Mouse (Mus musculus): ENCODE data around the gene Arnt2. TPM values are rescaled to one million over a fixed set of nuclear protein-coding genes. Genes with fewer than 3 reads are reported as not detected.
A peak's percentile ranks its signal among the peaks of the same experiment; 100 is the strongest.

The Arnt2 gene
- polyA plus RNA-seq, 1 experiment from 2014 or later, result 7.6 TPM

- DNase-seq (ENCODE audit: low spot score) (no peak), ATAC-seq (ENCODE audit: low read depth) (no peak)
- no peaks in the 10 kb centered on the region for H3K4me1 ChIP-seq (ENCODE audit: control insufficient read depth, insufficient read depth, low read length)
- no peak overlapping the region for H3K27ac ChIP-seq (replicated peaks; ENCODE audit: low read depth, low read length)
- WGBS, result 54% methylated on average over 3 of the region's 3 CpGs
- H3K9ac ChIP-seq (ENCODE audit: low read depth, low read length), result no peak overlapping the region
- no peaks in the 10 kb centered on the region for H3K27me3 ChIP-seq (replicated peaks; ENCODE audit: control insufficient read depth, insufficient read depth, low read length)
- no peak overlapping the region for H3K4me3 ChIP-seq (ENCODE audit: low read depth, low read length)
- H3K9me3 ChIP-seq (ENCODE audit: control insufficient read depth, low read length), result no peaks in the 10 kb centered on the region
- H3K4me2 ChIP-seq (ENCODE audit: low read depth, low read length), result no peak overlapping the region
- peaks cover 13% of the 10 kb centered on the region for H3K36me3 ChIP-seq (ENCODE audit: control insufficient read depth, insufficient read depth, low read length)
Observed at GRCm38 (mm10) chr7:84284974-84285373, 125.0 kb downstream of the Arnt2 start.

GRCm38 (mm10) chr7:84282231-84282630 lies 127.7 kb downstream of the Arnt2 start:
- WGBS, result 82% methylated on average over 4 of the region's 4 CpGs
- H3K4me3 ChIP-seq (ENCODE audit: low read depth, low read length), result no peak overlapping the region
- no peaks in the 10 kb centered on the region for H3K9me3 ChIP-seq (ENCODE audit: control insufficient read depth, low read length)
- H3K9ac ChIP-seq (ENCODE audit: low read depth, low read length), result no peak overlapping the region
- no peak for ATAC-seq (ENCODE audit: low read depth)
- no peaks in the 10 kb centered on the region for H3K27me3 ChIP-seq (replicated peaks; ENCODE audit: control insufficient read depth, insufficient read depth, low read length)
- no peak for DNase-seq (ENCODE audit: low spot score)
- peaks cover 11% of the 10 kb centered on the region; the same call in 1 of the 2 replicates for H3K36me3 ChIP-seq (ENCODE audit: control insufficient read depth, insufficient read depth, low read length)
- H3K4me2 ChIP-seq (ENCODE audit: low read depth, low read length), result no peak overlapping the region
- no peaks in the 10 kb centered on the region for H3K4me1 ChIP-seq (ENCODE audit: control insufficient read depth, insufficient read depth, low read length)
- H3K27ac ChIP-seq (replicated peaks; ENCODE audit: low read depth, low read length), result no peak overlapping the region

GRCm38 (mm10) chr7:84279231-84279630 lies 130.7 kb downstream of the Arnt2 start:
- no peak for ATAC-seq (ENCODE audit: low read depth)
- H3K9ac ChIP-seq (ENCODE audit: low read depth, low read length), result no peak overlapping the region
- no peaks in the 10 kb centered on the region for H3K4me1 ChIP-seq (ENCODE audit: control insufficient read depth, insufficient read depth, low read length)
- no peaks in the 10 kb centered on the region for H3K9me3 ChIP-seq (ENCODE audit: control insufficient read depth, low read length)
- 61% methylated on average over 1 of the region's 1 CpGs for WGBS
- H3K4me2 ChIP-seq (ENCODE audit: low read depth, low read length), result no peak overlapping the region
- peaks cover 11% of the 10 kb centered on the region; the same call in 1 of the 2 replicates for H3K36me3 ChIP-seq (ENCODE audit: control insufficient read depth, insufficient read depth, low read length)
- no peak overlapping the region for H3K4me3 ChIP-seq (ENCODE audit: low read depth, low read length)
- no peak overlapping the region for H3K27ac ChIP-seq (replicated peaks; ENCODE audit: low read depth, low read length)
- no peaks in the 10 kb centered on the region for H3K27me3 ChIP-seq (replicated peaks; ENCODE audit: control insufficient read depth, insufficient read depth, low read length)
- peak; percentile 23 for DNase-seq (ENCODE audit: low spot score)

- Histone ChIP-seq H3K9ac (ENCODE audit: low read depth, low read length) (no peak overlapping the region), H3K9me3 (ENCODE audit: control insufficient read depth, low read length) (no peaks in the 10 kb centered on the region), H3K27me3 (replicated peaks; ENCODE audit: control insufficient read depth, insufficient read depth, low read length) (no peaks in the 10 kb centered on the region), H3K36me3 (ENCODE audit: control insufficient read depth, insufficient read depth, low read length) (0 out of 2 replicates have a peak, but pooled peaks cover 9% of the 10 kb centered on the region), H3K4me2 (ENCODE audit: low read depth, low read length) (no peak overlapping the region), H3K4me1 (ENCODE audit: control insufficient read depth, insufficient read depth, low read length) (peaks cover 4% of the 10 kb centered on the region; the same call in 1 of the 2 replicates), H3K4me3 (ENCODE audit: low read depth, low read length) (no peak overlapping the region), H3K27ac (replicated peaks; ENCODE audit: low read depth, low read length) (no peak overlapping the region)
- ATAC-seq (ENCODE audit: low read depth) (no peak), DNase-seq (ENCODE audit: low spot score) (no peak)
- 67% methylated on average over 10 of the region's 10 CpGs for WGBS
Observed at GRCm38 (mm10) chr7:84275312-84275711, 134.7 kb downstream of the Arnt2 start.

GRCm38 (mm10) chr7:84273930-84274329 lies 136.0 kb downstream of the Arnt2 start:
- 75% methylated on average over 6 of the region's 6 CpGs for WGBS
- H3K36me3 ChIP-seq (ENCODE audit: control insufficient read depth, insufficient read depth, low read length), result 0 out of 2 replicates have a peak, but pooled peaks cover 6% of the 10 kb centered on the region
- ATAC-seq (ENCODE audit: low read depth) (no peak), DNase-seq (ENCODE audit: low spot score) (no peak)
- H3K4me1 ChIP-seq (ENCODE audit: control insufficient read depth, insufficient read depth, low read length), result peaks cover 4% of the 10 kb centered on the region; the same call in 1 of the 2 replicates
- H3K27ac ChIP-seq (replicated peaks; ENCODE audit: low read depth, low read length), result no peak overlapping the region
- H3K9ac ChIP-seq (ENCODE audit: low read depth, low read length), result no peak overlapping the region
- H3K4me3 ChIP-seq (ENCODE audit: low read depth, low read length), result no peak overlapping the region
- H3K27me3 ChIP-seq (replicated peaks; ENCODE audit: control insufficient read depth, insufficient read depth, low read length), result no peaks in the 10 kb centered on the region
- no peak overlapping the region for H3K4me2 ChIP-seq (ENCODE audit: low read depth, low read length)
- no peaks in the 10 kb centered on the region for H3K9me3 ChIP-seq (ENCODE audit: control insufficient read depth, low read length)

- Histone ChIP-seq H3K27ac (replicated peaks; ENCODE audit: low read depth, low read length) (no peak overlapping the region), H3K27me3 (replicated peaks; ENCODE audit: control insufficient read depth, insufficient read depth, low read length) (no peaks in the 10 kb centered on the region), H3K4me1 (ENCODE audit: control insufficient read depth, insufficient read depth, low read length) (peaks cover 4% of the 10 kb centered on the region; the same call in 1 of the 2 replicates), H3K9me3 (ENCODE audit: control insufficient read depth, low read length) (no peaks in the 10 kb centered on the region), H3K4me3 (ENCODE audit: low read depth, low read length) (no peak overlapping the region), H3K36me3 (ENCODE audit: control insufficient read depth, insufficient read depth, low read length) (0 out of 2 replicates have a peak, but pooled peaks cover 12% of the 10 kb centered on the region), H3K9ac (ENCODE audit: low read depth, low read length) (no peak overlapping the region), H3K4me2 (ENCODE audit: low read depth, low read length) (no peak overlapping the region)
- WGBS, result 27% methylated on average over 7 of the region's 7 CpGs
- peak; percentile 92 for DNase-seq (ENCODE audit: low spot score)
- peak; percentile 85 for ATAC-seq (ENCODE audit: low read depth)
Observed at GRCm38 (mm10) chr7:84272206-84272818, 137.7 kb downstream of the Arnt2 start.

- H3K9me3 ChIP-seq (ENCODE audit: control insufficient read depth, low read length), result no peaks in the 10 kb centered on the region
- H3K4me2 ChIP-seq (ENCODE audit: low read depth, low read length), result no peak overlapping the region
- no peaks in the 10 kb centered on the region for H3K27me3 ChIP-seq (replicated peaks; ENCODE audit: control insufficient read depth, insufficient read depth, low read length)
- no peak for ATAC-seq (ENCODE audit: low read depth)
- H3K36me3 ChIP-seq (ENCODE audit: control insufficient read depth, insufficient read depth, low read length), result 0 out of 2 replicates have a peak, but pooled peaks cover 12% of the 10 kb centered on the region
- no peak overlapping the region for H3K4me3 ChIP-seq (ENCODE audit: low read depth, low read length)
- no peak overlapping the region for H3K9ac ChIP-seq (ENCODE audit: low read depth, low read length)
- DNase-seq (ENCODE audit: low spot score), result no peak
- H3K27ac ChIP-seq (replicated peaks; ENCODE audit: low read depth, low read length), result no peak overlapping the region
- peaks cover 4% of the 10 kb centered on the region; the same call in 1 of the 2 replicates for H3K4me1 ChIP-seq (ENCODE audit: control insufficient read depth, insufficient read depth, low read length)
- WGBS, result 93% methylated on average over 5 of the region's 5 CpGs
Observed at GRCm38 (mm10) chr7:84271429-84271828, 138.5 kb downstream of the Arnt2 start.

- no peaks in the 10 kb centered on the region for H3K4me1 ChIP-seq (ENCODE audit: control insufficient read depth, insufficient read depth, low read length)
- no peak overlapping the region for H3K9ac ChIP-seq (ENCODE audit: low read depth, low read length)
- H3K4me3 ChIP-seq (ENCODE audit: low read depth, low read length), result no peak overlapping the region
- DNase-seq (ENCODE audit: low spot score) (no peak), ATAC-seq (ENCODE audit: low read depth) (no peak)
- no peak overlapping the region for H3K27ac ChIP-seq (replicated peaks; ENCODE audit: low read depth, low read length)
- H3K36me3 ChIP-seq (ENCODE audit: control insufficient read depth, insufficient read depth, low read length), result peaks cover 40% of the 10 kb centered on the region
- H3K9me3 ChIP-seq (ENCODE audit: control insufficient read depth, low read length), result no peaks in the 10 kb centered on the region
- H3K4me2 ChIP-seq (ENCODE audit: low read depth, low read length), result no peak overlapping the region
- no peaks in the 10 kb centered on the region for H3K27me3 ChIP-seq (replicated peaks; ENCODE audit: control insufficient read depth, insufficient read depth, low read length)
- 89% methylated on average over 4 of the region's 4 CpGs for WGBS
Observed at GRCm38 (mm10) chr7:84263466-84263865, 146.5 kb downstream of the Arnt2 start.

GRCm38 (mm10) chr7:84261341-84261740 lies 148.6 kb downstream of the Arnt2 start:
- WGBS, result 79% methylated on average over 6 of the region's 6 CpGs
- H3K4me1 ChIP-seq (ENCODE audit: control insufficient read depth, insufficient read depth, low read length), result no peaks in the 10 kb centered on the region
- H3K27ac ChIP-seq (replicated peaks; ENCODE audit: low read depth, low read length), result no peak overlapping the region
- ATAC-seq (ENCODE audit: low read depth) (no peak), DNase-seq (ENCODE audit: low spot score) (no peak)
- no peak overlapping the region for H3K4me2 ChIP-seq (ENCODE audit: low read depth, low read length)
- H3K9ac ChIP-seq (ENCODE audit: low read depth, low read length), result no peak overlapping the region
- no peaks in the 10 kb centered on the region for H3K27me3 ChIP-seq (replicated peaks; ENCODE audit: control insufficient read depth, insufficient read depth, low read length)
- peaks cover 34% of the 10 kb centered on the region for H3K36me3 ChIP-seq (ENCODE audit: control insufficient read depth, insufficient read depth, low read length)
- no peaks in the 10 kb centered on the region for H3K9me3 ChIP-seq (ENCODE audit: control insufficient read depth, low read length)
- H3K4me3 ChIP-seq (ENCODE audit: low read depth, low read length), result no peak overlapping the region

All from embryonic facial prominence, embryonic 14.5 days (tissue).